Mouse (Mus musculus) limb, embryonic 11.5 days (tissue): ENCODE data around the gene Vps37c. TPM values are rescaled to one million over a fixed set of nuclear protein-coding genes. Genes with fewer than 3 reads are reported as not detected.

Source experiments
- ATAC-seq: fragments of 200-750 bp; cut with Nextera tagmentation; 2 replicates; pipeline ENCODE4 v1.8.0; 2017; ENCODE audit warnings: low read depth; ENCODE audit not compliant: insufficient number of reproducible peaks, low FRiP score, low TSS enrichment
- DNase-seq: peaks from one replicate; pipeline ENCODE4 v3.0.0-alpha.2; 2015; ENCODE audit warnings: low spot score
- H3K27ac ChIP-seq: fragments of 300-500 bp; sonication (generic); replicated peaks from 2 replicates; pipeline ENCODE4 v1.5.1; 2014; ENCODE audit warnings: low read depth, mild to moderate bottlenecking, low read length
- H3K27me3 ChIP-seq: fragments of 300-500 bp; sonication (generic); 2 replicates; pipeline ENCODE4 v1.6.1; 2014; ENCODE audit warnings: mild to moderate bottlenecking, low read length, mixed read lengths; ENCODE audit not compliant: control insufficient read depth, insufficient read depth
- H3K36me3 ChIP-seq: fragments of 300-500 bp; sonication (generic); 2 replicates; pipeline ENCODE4 v1.6.1; 2014; ENCODE audit warnings: mild to moderate bottlenecking, low read length, moderate library complexity, mixed read lengths; ENCODE audit not compliant: control insufficient read depth, insufficient read depth
- H3K4me1 ChIP-seq: fragments of 300-500 bp; sonication (generic); 2 replicates; pipeline ENCODE4 v1.6.1; 2014; ENCODE audit warnings: low read length, mixed read lengths; ENCODE audit not compliant: control insufficient read depth, insufficient read depth
- H3K4me2 ChIP-seq: fragments of 300-500 bp; sonication (generic); 2 replicates; pipeline ENCODE4 v1.6.1; 2014; ENCODE audit warnings: low read depth, mild to moderate bottlenecking, moderate library complexity; ENCODE audit not compliant: severe bottlenecking
- H3K4me3 ChIP-seq: fragments of 300-500 bp; sonication (generic); 2 replicates; pipeline ENCODE4 v1.5.1; 2014; ENCODE audit warnings: low read depth, low read length
- H3K9ac ChIP-seq: fragments of 300-500 bp; sonication (generic); 2 replicates; pipeline ENCODE4 v1.6.1; 2014; ENCODE audit warnings: mild to moderate bottlenecking, low read length
- H3K9me3 ChIP-seq: fragments of 300-500 bp; sonication (generic); 2 replicates; pipeline ENCODE4 v1.6.1; 2016; ENCODE audit warnings: low read length; ENCODE audit not compliant: control insufficient read depth
- WGBS: fragments of 180-500 bp; shearing (Covaris S2); extraction: QIAGEN DNeasy Blood & Tissue Kit; methylation state at CpG from one replicate; pipeline ENCODE4 v1.1.7; 2014; 5-methylcytosine and 5-hydroxymethylcytosine counted together
- polyA plus RNA-seq: library from polyadenylated mRNA; unstranded; fragments of >200 nt; fragmentation: Nextera tagmentation; extraction: Ambion mirVana; gene quantifications from 2 replicates; pipeline ENCODE4 v1.2.1, GENCODE M21; 2014

The Vps37c gene
- polyA plus RNA-seq, 1 experiment from 2014 or later: 29.7 TPM

DNA sequence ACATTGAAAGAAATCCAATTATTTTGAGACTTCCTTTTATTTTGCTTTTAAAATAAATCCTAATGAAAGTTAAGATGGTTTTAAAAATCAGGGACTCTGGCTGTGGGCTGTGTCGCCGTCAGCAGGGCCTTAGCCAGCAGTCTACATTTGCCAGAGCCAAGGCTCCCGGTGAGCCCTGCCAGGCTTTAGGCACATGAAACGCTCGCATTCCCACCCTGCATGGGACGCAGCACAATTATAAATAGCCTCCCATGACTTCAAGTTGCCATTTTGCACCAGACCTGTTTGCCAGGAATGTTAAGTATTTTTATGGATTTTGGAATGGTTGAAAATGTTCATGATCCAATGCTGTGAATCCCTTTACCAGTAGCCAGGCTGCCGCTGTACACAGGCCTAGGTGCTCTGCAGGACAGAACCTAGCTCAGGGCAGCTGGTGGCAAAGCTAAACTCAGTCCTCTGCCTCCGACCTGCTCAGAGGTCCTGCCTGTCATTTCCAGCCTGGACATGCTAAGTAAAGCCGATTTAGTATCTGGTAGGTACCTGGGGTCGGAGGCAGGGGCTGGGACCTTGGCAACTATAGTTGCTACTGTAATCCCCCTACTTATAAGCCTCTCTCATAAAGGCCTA lies 45.1 kb downstream of the Vps37c start:
- 78% methylated on average over 10 of the region's 10 CpGs for WGBS
- no peak overlapping the region for H3K9ac ChIP-seq
- H3K4me2 ChIP-seq: no peak overlapping the region
- no peak overlapping the region for H3K27ac ChIP-seq
- no peaks in the 10 kb centered on the region for H3K27me3 ChIP-seq
- H3K4me1 ChIP-seq: no peaks in the 10 kb centered on the region
- H3K9me3 ChIP-seq: no peaks in the 10 kb centered on the region
- no peak overlapping the region for H3K4me3 ChIP-seq
- no peaks in the 10 kb centered on the region for H3K36me3 ChIP-seq
- DNase-seq: no peak
- no peak for ATAC-seq

DNA sequence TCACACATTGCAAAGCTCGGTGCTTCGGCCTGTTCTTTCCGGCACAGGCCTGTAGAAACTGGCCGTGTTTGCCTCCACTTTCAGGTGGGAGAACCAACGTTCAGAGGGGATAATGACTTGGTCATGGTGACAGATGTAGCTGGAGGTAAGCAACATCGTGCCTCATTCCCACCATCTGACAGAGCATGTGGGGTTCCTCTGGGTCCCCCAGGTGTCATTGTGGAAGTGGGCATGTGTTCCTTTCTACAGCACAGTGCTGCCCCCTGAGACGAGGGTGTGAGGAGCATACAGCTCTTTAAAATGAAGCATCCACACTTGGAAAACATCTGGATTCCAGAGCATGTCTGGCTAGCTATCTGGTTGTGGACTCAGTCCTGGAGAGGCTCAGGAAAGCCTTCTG lies 46.0 kb downstream of the Vps37c start:
- Histone ChIP-seq H3K4me1 (no peaks in the 10 kb centered on the region), H3K36me3 (no peaks in the 10 kb centered on the region), H3K27ac (no peak overlapping the region), H3K27me3 (no peaks in the 10 kb centered on the region), H3K9me3 (no peaks in the 10 kb centered on the region), H3K9ac (no peak overlapping the region), H3K4me3 (no peak overlapping the region), H3K4me2 (no peak overlapping the region)
- 91% methylated on average over 7 of the region's 7 CpGs for WGBS
- ATAC-seq (no peak), DNase-seq (no peak)

DNA sequence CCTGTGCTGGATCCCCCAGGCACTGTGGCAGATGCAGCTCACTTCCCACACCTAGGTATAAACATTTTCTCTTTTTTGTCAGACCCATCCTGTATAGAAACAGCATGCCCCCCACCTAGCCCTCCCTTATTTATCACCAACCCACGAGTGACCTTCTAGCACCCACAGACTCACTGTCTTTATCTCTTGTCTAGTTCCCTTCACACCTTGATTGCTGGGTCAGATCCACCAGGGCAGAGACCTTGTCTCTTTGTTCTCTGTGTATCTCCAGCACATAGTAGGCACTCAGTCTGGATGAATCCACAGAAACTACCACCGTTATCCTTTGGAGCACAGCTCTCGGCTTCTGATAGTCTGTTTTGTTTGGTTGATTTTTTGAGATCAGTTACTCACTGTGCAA lies 46.5 kb downstream of the Vps37c start:
- Histone ChIP-seq H3K27ac (no peak overlapping the region), H3K27me3 (no peaks in the 10 kb centered on the region), H3K36me3 (no peaks in the 10 kb centered on the region), H3K4me3 (no peak overlapping the region), H3K4me1 (no peaks in the 10 kb centered on the region), H3K9me3 (no peaks in the 10 kb centered on the region), H3K4me2 (no peak overlapping the region), H3K9ac (no peak overlapping the region)
- WGBS: 83% methylated on average over 3 of the region's 3 CpGs
- ATAC-seq (no peak), DNase-seq (no peak)

DNA sequence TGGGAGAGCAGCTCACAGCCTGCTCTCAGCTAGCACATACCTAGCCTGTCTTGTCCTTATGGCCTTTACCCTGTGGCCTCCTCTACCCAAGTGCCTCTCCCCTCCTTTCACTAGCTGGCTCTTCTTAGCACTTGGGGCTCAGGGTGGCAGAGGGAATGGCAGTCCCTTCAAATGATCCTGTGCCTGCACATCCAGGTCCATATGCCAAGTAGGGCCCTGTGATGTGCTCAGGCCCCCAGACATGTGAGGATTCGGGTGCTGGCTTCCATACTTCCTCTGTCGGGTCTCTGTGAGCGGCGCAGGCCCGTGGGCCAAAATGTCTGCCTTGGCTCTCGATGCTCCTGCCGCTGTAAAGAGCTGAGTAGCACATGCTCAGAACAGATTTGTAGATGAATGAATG lies 47.3 kb downstream of the Vps37c start:
- Histone ChIP-seq H3K9me3 (no peaks in the 10 kb centered on the region), H3K9ac (no peak overlapping the region), H3K4me1 (no peaks in the 10 kb centered on the region), H3K27me3 (no peaks in the 10 kb centered on the region), H3K4me2 (no peak overlapping the region), H3K36me3 (no peaks in the 10 kb centered on the region), H3K4me3 (no peak overlapping the region), H3K27ac (no peak overlapping the region)
- DNase-seq: no peak
- no peak for ATAC-seq
- WGBS: 94% methylated on average over 7 of the region's 7 CpGs

DNA sequence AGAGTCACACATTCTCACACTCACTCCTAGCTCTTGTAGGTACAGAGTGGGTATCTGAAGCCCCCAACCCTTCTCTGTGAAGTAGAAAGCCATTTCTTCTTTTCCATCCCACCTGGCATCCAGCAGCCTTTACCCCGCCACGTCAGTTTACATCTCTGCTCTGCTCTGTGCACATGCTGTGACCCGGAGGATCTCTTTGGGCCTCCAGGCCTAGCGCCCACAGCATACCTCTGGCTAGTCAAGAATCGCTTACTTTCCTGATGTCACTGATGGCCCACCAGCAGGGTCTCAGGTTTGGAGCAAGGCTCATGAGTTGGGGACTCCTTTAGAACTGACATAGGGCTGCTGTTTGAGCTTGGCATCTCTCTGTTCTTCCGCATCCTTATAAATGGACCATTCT lies 49.5 kb downstream of the Vps37c start:
- Histone ChIP-seq H3K9me3 (no peaks in the 10 kb centered on the region), H3K36me3 (no peaks in the 10 kb centered on the region), H3K4me1 (no peaks in the 10 kb centered on the region), H3K27me3 (no peaks in the 10 kb centered on the region), H3K4me3 (no peak overlapping the region), H3K27ac (no peak overlapping the region), H3K4me2 (no peak overlapping the region), H3K9ac (no peak overlapping the region)
- DNase-seq (no peak), ATAC-seq (no peak)
- WGBS: 92% methylated on average over 6 of the region's 6 CpGs

DNA sequence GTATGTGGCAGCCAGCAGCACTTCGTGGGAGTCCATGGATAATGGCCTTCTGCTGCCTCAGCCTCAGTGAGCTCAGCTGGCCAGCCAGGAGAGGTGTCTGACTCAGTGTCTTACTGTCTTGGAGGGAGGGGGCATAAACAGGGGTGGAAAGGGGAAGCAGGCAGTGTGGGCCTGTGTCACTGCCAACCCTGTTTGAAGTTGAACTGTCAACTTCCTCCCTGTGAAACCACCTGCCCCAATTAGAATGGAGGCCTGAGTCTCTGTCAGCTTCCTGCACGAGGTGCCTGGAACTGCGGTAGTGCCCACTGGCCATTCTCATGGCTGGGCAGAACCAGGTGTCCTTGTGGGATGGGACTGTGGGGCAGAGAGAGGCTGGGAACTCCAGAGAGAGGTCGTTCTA lies 50.3 kb downstream of the Vps37c start, which contains the start of gene Cd5:
Gene Cd5, minus strand, starts transcription at position 192 of the 400 bp plus-strand sequence.
- H3K9ac ChIP-seq: no peak within 1 kb of the TSS
- WGBS: 65% methylated on average over 4 of the region's 4 CpGs
- no peaks in the 10 kb centered on the region for H3K27me3 ChIP-seq
- H3K4me1 ChIP-seq: no peaks in the 10 kb centered on the region
- H3K4me2 ChIP-seq: no peak within 1 kb of the TSS
- no peak for DNase-seq
- no peak within 1 kb of the TSS for H3K4me3 ChIP-seq
- no peaks in the 10 kb centered on the region for H3K36me3 ChIP-seq
- ATAC-seq: no peak
- H3K9me3 ChIP-seq: no peaks in the 10 kb centered on the region
- no peak within 1 kb of the TSS for H3K27ac ChIP-seq

DNA sequence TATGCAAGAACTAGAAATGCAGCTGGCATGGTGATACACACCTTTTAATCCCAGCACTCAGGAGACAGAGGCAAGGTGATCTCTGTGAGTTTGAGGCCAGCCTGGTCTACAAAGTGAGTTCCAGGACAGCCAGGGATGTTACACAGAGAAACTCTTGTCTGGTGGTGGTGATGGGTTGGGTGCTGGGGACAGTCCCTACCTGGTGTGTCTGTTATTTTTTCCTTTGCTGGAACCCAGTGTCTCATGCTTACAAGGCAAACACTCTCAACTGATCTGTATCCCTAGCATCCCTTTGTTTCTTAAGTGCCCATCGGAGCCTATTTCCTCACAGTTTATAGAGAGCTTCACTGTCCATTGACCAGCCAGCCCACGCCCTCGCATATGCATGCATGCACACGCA lies 51.4 kb downstream of the Vps37c start:
- Histone ChIP-seq H3K27me3 (no peaks in the 10 kb centered on the region), H3K4me3 (no peak overlapping the region), H3K4me1 (no peaks in the 10 kb centered on the region), H3K9me3 (no peaks in the 10 kb centered on the region), H3K9ac (no peak overlapping the region), H3K27ac (no peak overlapping the region), H3K4me2 (no peak overlapping the region), H3K36me3 (no peaks in the 10 kb centered on the region)
- WGBS: 96% methylated on average over 4 of the region's 4 CpGs
- ATAC-seq (no peak), DNase-seq (no peak)

DNA sequence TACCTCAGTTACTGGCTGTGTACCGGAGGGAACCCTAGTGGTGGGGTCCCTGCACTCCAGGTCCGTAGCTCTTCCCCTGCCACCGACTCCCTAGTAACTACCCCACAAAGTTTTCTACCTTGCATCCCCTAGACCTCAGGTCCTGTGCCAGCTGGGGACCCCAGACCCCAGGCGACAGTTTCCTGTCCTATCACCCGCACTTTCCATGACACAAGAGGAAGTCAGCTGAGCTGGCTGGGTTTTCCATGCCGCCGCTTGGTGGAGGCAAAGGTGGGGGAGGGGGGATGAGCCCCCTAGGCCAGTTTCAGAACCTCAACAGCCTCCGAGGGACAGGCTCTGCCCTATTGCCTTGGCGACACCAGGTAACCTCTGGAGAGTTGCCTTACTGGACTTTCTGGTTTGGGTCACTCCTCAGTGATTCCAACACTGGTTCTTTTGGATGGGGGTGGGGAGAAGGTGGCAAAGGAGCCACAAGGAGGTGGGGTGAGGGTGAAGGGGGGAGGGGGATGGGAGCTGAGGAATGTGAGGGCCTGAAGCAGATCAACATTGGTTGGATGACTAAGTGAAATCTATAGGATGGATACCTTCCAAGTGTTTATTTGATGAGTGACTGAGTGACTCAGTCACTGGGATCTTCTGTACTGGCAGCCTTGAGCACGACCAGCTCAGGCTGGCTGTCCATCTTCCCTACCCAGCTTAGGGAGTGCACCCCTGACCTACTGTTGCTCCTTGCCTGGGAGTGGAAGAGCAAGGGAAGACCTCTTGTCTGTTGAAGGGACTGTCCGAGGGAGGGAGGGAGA lies 52.3 kb downstream of the Vps37c start:
- Histone ChIP-seq H3K4me3 (no peak overlapping the region), H3K36me3 (no peaks in the 10 kb centered on the region), H3K9me3 (no peaks in the 10 kb centered on the region), H3K27ac (no peak overlapping the region), H3K4me1 (no peaks in the 10 kb centered on the region), H3K27me3 (no peaks in the 10 kb centered on the region), H3K4me2 (no peak overlapping the region), H3K9ac (no peak overlapping the region)
- no peak for ATAC-seq
- DNase-seq: no peak
- 38% methylated on average over 11 of the region's 11 CpGs for WGBS
